Mouse (Mus musculus) kidney, postnatal 14 days (tissue): Measurements from ENCODE around the gene Foxc1.

ENCODE experiments used
- DNase-seq: peaks from one replicate; pipeline ENCODE4 v3.0.0; 2022; ENCODE audit warnings: mixed read lengths

Foxc1 gene

GRCm38 (mm10) chr13:31806428-31806832 lies at the start of gene Foxc1:
Foxc1 (plus strand) TSS chr13:31806633.
- peak; percentile 94 for DNase-seq

GRCm38 (mm10) chr13:31760411-31760810 lies 46.0 kb upstream of the Foxc1 start:
- no peak for DNase-seq

- DNase-seq, result no peak
Observed at GRCm38 (mm10) chr13:31761057-31761456, 45.4 kb upstream of the Foxc1 start.

- no peak for DNase-seq
Observed at GRCm38 (mm10) chr13:31764419-31764818, 42.0 kb upstream of the Foxc1 start.

GRCm38 (mm10) chr13:31765564-31765963 lies 40.9 kb upstream of the Foxc1 start:
- peak; percentile 6 for DNase-seq

GRCm38 (mm10) chr13:31772882-31773281 lies 33.6 kb upstream of the Foxc1 start:
- no peak for DNase-seq

GRCm38 (mm10) chr13:31775762-31776161 lies 30.7 kb upstream of the Foxc1 start:
- DNase-seq, result no peak

- no peak for DNase-seq
Observed at GRCm38 (mm10) chr13:31779281-31779981, 27.0 kb upstream of the Foxc1 start.

- no peak for DNase-seq
Observed at GRCm38 (mm10) chr13:31780299-31780698, 26.1 kb upstream of the Foxc1 start.

GRCm38 (mm10) chr13:31782063-31782462 lies 24.4 kb upstream of the Foxc1 start:
- DNase-seq, result no peak

GRCm38 (mm10) chr13:31784757-31785156 lies 21.7 kb upstream of the Foxc1 start:
- DNase-seq, result no peak

- DNase-seq, result peak; percentile 54
Observed at GRCm38 (mm10) chr13:31792480-31793132, 13.8 kb upstream of the Foxc1 start.

- no peak for DNase-seq
Observed at GRCm38 (mm10) chr13:31793163-31793562, 13.3 kb upstream of the Foxc1 start.

GRCm38 (mm10) chr13:31797346-31797745 lies 9.1 kb upstream of the Foxc1 start:
- no peak for DNase-seq

GRCm38 (mm10) chr13:31798075-31798474 lies 8.4 kb upstream of the Foxc1 start:
- no peak for DNase-seq

GRCm38 (mm10) chr13:31800581-31801576 lies 5.6 kb upstream of the Foxc1 start:
- peak; percentile 91 for DNase-seq

GRCm38 (mm10) chr13:31801703-31802305 lies 4.6 kb upstream of the Foxc1 start:
- peak; percentile 14 for DNase-seq

GRCm38 (mm10) chr13:31802447-31802846 lies 4.0 kb upstream of the Foxc1 start:
- DNase-seq, result no peak

GRCm38 (mm10) chr13:31803166-31804093 lies 3.0 kb upstream of the Foxc1 start:
- no peak for DNase-seq

- DNase-seq, result no peak
Observed at GRCm38 (mm10) chr13:31804571-31804970, 1.9 kb upstream of the Foxc1 start.

GRCm38 (mm10) chr13:31805831-31806427 lies 504 bp upstream of the Foxc1 start:
- DNase-seq, result no peak
